Mouse (Mus musculus) right cerebral cortex, adult 18-20 months (tissue): ENCODE data around the gene Kif1b.
"Not testable (repeated sequence)": the region's sequence is repeated elsewhere in the genome, so short reads cannot be mapped to it uniquely, and the experiment has no call there.

Source experiments
- DNase-seq: peaks from one replicate; pipeline ENCODE4 v3.0.0; 2022; ENCODE audit warnings: mixed read lengths

Kif1b gene

GRCm38 (mm10) chr4:149218476-149218875 lies 89.0 kb downstream of the Kif1b start:
- no peak for DNase-seq

GRCm38 (mm10) chr4:149215982-149216381 lies 91.5 kb downstream of the Kif1b start:
- DNase-seq, result no peak

- no peak for DNase-seq
Observed at GRCm38 (mm10) chr4:149215397-149215796, 92.1 kb downstream of the Kif1b start.

- DNase-seq, result not testable (repeated sequence)
Observed at GRCm38 (mm10) chr4:149214468-149214867, 93.0 kb downstream of the Kif1b start.

DNA sequence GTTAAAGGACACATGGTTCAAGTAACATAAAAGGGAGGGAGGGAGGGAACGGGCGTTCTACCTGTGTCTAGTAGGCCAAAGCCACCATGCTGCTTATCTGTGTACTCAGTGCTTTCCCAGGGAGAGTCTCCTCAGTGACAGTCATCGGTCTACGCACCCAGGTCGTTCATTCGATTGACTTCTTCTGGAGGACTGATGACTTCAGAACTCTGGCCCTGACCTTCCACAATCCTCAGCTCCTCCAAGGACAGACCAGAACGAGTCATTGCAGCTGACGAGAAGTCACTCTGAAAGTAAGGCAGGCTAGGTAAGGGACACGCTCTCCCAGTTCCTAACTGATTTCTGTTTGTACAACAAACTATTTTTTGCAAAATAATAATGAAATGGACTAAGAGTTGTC lies 94.0 kb downstream of the Kif1b start:
- no peak for DNase-seq

DNA sequence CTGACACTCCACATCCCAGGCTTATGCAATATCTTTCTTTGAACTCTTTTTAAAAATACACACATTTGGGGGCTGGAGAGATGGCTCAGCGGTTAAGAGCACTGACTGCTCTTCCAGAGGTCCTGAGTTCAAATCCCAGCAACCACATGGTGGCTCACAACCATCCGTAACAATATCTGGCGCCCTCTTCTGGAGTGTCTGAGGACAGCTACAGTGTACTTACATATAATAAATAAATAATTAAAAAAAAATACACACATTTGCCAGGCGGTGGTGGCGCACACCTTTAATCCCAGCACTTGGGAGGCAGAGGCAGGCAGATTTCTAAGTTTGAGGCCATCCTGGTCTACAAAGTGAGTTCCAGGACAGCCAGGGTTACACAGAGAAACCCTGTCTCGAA lies 96.1 kb downstream of the Kif1b start:
- not testable (repeated sequence) for DNase-seq

GRCm38 (mm10) chr4:149202467-149202866 lies 105.0 kb downstream of the Kif1b start:
- no peak for DNase-seq

- no peak for DNase-seq
Observed at GRCm38 (mm10) chr4:149201110-149201509, 106.4 kb downstream of the Kif1b start.

DNA sequence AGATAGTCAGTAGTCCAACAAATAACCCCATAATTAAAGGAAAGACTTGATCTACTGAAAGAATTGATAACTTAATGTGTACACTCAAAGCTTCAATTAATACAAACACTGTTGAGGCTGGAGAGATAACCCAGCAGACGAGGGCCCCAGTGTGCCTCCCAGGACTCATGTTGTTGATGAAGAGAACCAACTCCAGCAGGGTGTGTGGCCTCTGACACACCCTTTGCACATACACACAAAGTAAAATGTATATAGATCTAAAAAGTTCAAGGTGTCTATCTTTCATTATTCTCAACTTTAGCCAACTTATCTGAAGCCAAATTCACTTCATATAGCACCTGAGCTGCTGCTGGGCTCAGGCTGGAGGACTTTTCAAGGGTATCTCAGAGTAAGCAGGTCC lies 110.3 kb downstream of the Kif1b start:
- no peak for DNase-seq

GRCm38 (mm10) chr4:149191103-149191502 lies 116.4 kb downstream of the Kif1b start:
- DNase-seq, result no peak

DNA sequence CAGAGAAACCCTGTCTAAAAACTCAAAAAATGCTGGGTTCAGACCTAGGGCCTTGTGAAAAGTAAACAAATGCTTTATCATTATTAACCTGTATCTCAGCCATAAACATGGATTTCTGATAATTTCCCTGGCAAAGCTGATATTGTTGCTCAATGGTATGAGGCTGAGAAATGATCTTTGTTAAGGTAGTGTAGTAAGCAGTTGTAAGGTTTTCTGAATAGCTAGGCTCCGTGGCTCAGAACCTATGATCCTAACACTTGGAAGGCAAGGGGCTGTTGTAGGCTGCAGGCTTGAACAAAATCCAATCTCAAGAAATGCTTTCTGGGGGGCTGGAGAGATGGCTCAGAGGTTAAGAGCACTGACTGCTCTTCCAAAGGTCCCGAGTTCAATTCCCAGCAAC lies 118.9 kb downstream of the Kif1b start:
- no peak for DNase-seq

- DNase-seq, result no peak
Observed at GRCm38 (mm10) chr4:149182755-149183154, 124.7 kb downstream of the Kif1b start.

DNA sequence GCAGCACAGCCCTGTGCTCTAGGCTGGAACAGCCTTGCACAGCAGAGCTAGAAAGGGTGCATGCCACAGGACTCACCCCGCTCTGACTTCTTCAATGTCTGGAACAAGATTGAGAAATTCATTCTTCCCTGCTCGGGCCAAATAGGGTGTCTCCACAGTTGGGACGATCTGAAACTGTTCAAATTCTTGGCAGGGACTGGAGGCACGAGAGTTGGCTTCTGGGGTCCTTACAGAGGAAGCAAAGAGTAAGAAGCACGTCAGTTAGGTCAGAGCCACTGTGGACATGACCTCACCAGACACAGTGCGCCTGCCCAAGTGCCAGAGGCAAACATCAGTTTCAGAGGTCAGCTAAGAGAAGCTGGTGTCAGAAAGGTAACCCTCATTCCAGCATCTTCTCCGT lies 125.3 kb downstream of the Kif1b start:
- DNase-seq, result no peak

DNA sequence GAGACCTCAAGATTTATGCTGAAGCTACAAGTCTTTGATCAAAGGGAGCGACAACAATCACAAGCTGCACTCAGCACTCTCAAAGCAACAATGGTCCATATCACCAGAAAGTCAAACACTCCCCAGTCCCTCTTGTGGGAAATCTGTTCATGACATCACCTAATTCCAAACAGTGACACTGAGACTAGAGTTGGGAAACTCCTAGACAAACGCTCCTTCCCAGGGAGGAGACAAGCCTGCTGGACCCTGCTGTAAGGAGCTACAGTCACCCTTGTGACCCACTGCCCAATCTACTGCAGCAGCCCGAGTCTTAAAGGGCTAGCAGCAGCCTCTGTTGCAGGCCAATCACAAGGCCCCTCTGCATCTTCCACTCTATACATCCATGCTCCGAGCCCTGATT lies 127.9 kb downstream of the Kif1b start:
- no peak for DNase-seq

DNA sequence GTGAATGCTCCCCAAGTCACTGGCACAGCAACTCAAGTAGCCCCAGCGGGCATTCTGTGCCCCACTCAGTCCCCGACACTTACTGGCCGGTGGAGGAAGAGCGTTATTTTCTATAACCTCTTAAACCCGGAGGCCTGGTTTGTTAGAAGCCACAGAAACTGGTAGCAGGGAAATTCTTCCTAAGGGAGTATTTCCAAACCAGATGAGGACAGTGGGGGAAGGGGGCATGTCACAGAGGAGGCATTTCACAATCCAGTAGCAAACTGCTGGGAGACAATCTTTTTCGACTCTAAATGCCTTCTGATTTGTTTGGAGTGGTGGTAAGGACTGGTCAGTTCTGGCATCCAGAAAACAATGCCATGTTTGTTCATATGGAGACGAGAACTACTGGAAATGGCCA lies 128.3 kb downstream of the Kif1b start:
- no peak for DNase-seq

DNA sequence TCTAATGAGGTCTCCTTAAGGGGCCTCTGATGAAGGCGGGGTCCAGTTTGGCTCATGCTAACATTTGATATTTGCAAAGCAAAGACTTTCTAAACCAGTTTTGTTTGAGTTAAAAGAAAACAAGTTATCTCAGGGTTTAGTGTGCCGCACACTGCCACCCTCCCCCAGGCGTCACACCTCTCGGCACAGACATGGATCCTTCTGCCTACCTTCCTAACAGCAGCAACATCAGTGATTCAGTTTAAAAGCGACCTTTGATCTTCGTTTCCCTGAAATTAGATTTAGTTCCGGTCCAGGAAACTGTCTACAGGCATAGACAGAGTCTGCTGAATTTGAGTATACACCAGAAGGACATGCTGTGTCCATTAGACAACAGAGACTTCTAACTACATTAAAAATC lies 129.2 kb downstream of the Kif1b start:
- no peak for DNase-seq

GRCm38 (mm10) chr4:149177046-149177445 lies 130.4 kb downstream of the Kif1b start:
- DNase-seq, result no peak

DNA sequence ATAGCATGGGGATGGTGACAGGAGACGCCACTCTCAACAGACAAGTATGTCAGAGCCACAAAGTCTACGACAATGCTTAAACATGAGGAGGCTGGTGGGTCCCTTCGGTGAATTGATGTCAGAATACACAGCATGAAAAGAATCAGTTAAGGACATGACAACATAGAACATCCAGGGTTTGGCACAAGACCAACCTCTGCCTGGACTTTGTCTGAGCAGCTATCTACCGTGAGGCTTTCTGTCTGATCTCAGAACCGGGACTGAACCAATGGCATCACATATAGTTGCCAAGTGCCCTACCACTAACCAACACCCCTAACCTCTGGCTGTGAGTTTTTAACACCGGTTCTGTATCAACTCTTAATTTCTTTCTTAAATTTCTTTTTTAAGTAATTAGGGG lies 130.8 kb downstream of the Kif1b start:
- DNase-seq, result no peak

- DNase-seq, result no peak
Observed at GRCm38 (mm10) chr4:149173661-149174060, 133.8 kb downstream of the Kif1b start.

- no peak for DNase-seq
Observed at GRCm38 (mm10) chr4:149172666-149173065, 134.8 kb downstream of the Kif1b start.

- no peak for DNase-seq
Observed at GRCm38 (mm10) chr4:149172083-149172482, 135.4 kb downstream of the Kif1b start.

GRCm38 (mm10) chr4:149171581-149171981 lies 135.9 kb downstream of the Kif1b start:
- DNase-seq, result no peak

- no peak for DNase-seq
Observed at GRCm38 (mm10) chr4:149170394-149170931, 137.0 kb downstream of the Kif1b start.

DNA sequence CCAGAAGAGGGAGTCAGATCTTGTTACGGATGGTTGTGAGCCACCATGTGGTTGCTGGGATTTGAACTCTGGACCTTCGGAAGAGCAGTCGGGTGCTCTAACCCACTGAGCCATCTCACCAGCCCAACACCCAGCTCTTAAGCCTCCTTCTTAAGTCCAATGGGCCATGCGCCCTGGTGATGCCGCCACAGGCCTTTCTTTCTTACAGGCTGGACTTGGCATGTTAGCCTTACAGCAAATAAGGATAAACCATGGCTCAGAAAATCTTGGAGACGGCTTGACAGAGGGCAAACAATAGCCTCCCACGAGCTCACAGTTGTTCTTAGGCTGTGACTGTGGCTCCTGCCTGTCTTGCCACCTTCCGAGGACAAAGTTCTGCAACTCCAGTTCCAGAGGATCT lies 137.6 kb downstream of the Kif1b start:
- not testable (repeated sequence) for DNase-seq

DNA sequence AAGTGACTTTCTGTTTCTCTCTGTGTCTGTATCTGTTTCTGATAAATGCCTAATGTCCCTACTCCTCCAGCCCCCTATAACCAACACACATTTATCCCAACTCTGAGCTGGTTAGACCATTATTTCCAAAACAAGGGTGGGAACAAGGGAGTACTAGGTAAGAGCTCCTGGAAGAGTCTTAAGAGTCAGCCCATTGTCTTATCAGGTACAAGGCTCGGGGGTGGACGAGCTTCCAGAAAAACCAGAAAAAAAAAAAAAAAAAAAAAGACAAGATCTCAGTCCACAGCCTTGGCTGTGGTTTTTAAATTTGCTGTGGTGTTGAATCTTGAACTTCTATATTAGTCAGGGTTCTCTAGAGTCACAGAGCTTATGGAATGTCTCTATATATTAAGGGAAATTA lies 139.5 kb downstream of the Kif1b start:
- DNase-seq, result no peak
